Mouse (Mus musculus): ENCODE data around the gene Itih4. TPM values are rescaled to one million over a fixed set of nuclear protein-coding genes. Genes with fewer than 3 reads are reported as not detected.

The Itih4 gene
- polyA plus RNA-seq, 1 experiment from 2014 or later: not detected

- no peak overlapping the region for H3K4me2 ChIP-seq
- H3K4me1 ChIP-seq (ENCODE audit: insufficient read depth): no peaks in the 10 kb centered on the region
- H3K27ac ChIP-seq (ENCODE audit: low read depth): no peak overlapping the region
- H3K36me3 ChIP-seq (ENCODE audit: insufficient read depth): no peaks in the 10 kb centered on the region
- 86% methylated on average over 4 of the region's 4 CpGs for WGBS
- no peak overlapping the region for H3K4me3 ChIP-seq (ENCODE audit: low read depth, low read length)
- TF ChIP-seq CTCF (IDR thresholded peaks at IDR 0.05; ENCODE audit: low read depth): no peak
- H3K27me3 ChIP-seq (ENCODE audit: insufficient read depth, low read length): no peaks in the 10 kb centered on the region
- H3K9ac ChIP-seq: no peak overlapping the region
- ATAC-seq (ENCODE audit: insufficient read depth) (no peak), DNase-seq (no peak)
- no peaks in the 10 kb centered on the region for H3K9me3 ChIP-seq (ENCODE audit: low read depth, low read length)
These were observed 44.1 kb downstream of the Itih4 start for GRCm38 (mm10) chr14:30930386-30930785.

GRCm38 (mm10) chr14:30933351-30933750 lies 47.1 kb downstream of the Itih4 start:
- no peak overlapping the region for H3K27ac ChIP-seq (ENCODE audit: low read depth)
- no peaks in the 10 kb centered on the region for H3K36me3 ChIP-seq (ENCODE audit: insufficient read depth)
- DNase-seq (no peak), ATAC-seq (ENCODE audit: insufficient read depth) (no peak)
- 79% methylated on average over 9 of the region's 9 CpGs for WGBS
- no peak for TF ChIP-seq CTCF (IDR thresholded peaks at IDR 0.05; ENCODE audit: low read depth)
- H3K27me3 ChIP-seq (ENCODE audit: insufficient read depth, low read length): no peaks in the 10 kb centered on the region
- no peak overlapping the region for H3K4me2 ChIP-seq
- no peak overlapping the region for H3K9ac ChIP-seq
- H3K4me1 ChIP-seq (ENCODE audit: insufficient read depth): no peaks in the 10 kb centered on the region
- no peak overlapping the region for H3K4me3 ChIP-seq (ENCODE audit: low read depth, low read length)
- no peaks in the 10 kb centered on the region for H3K9me3 ChIP-seq (ENCODE audit: low read depth, low read length)

GRCm38 (mm10) chr14:30942254-30942653 lies 56.0 kb downstream of the Itih4 start:
- ATAC-seq (ENCODE audit: insufficient read depth): no peak
- TF ChIP-seq CTCF (IDR thresholded peaks at IDR 0.05; ENCODE audit: low read depth): no peak
- Histone ChIP-seq H3K36me3 (ENCODE audit: insufficient read depth) (no peaks in the 10 kb centered on the region), H3K4me3 (ENCODE audit: low read depth, low read length) (no peak overlapping the region), H3K4me1 (ENCODE audit: insufficient read depth) (no peaks in the 10 kb centered on the region), H3K4me2 (no peak overlapping the region), H3K27ac (ENCODE audit: low read depth) (no peak overlapping the region), H3K27me3 (ENCODE audit: insufficient read depth, low read length) (no peaks in the 10 kb centered on the region), H3K9ac (no peak overlapping the region), H3K9me3 (ENCODE audit: low read depth, low read length) (no peaks in the 10 kb centered on the region)
- DNase-seq: no peak
- WGBS: 81% methylated on average over 4 of the region's 4 CpGs

DNA sequence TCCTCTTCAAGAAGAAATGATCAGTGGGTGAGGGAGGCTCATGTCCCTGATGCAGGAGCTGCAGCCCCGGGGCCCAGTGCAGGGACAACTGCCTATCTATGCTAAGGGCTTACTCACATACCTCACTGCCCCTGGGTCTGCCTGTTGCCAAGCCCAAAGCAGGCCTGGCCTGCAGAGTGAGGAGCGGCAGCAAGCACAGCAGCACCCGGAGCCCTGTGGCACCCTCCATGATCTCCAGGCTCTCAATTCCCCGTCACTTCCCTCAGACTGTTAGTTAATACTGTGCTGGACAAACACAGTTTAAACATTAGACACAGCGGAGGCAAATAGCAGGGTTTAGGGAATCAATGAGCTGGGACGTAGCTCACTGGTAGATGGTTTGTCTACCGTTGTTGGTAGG lies 56.8 kb downstream of the Itih4 start, which contains the start of gene Itih1:
TSS of gene Itih1 (minus strand) at position 252 of the 400 bp plus-strand sequence.
- H3K9me3 ChIP-seq (ENCODE audit: low read depth, low read length): no peaks in the 10 kb centered on the region
- no peaks in the 10 kb centered on the region for H3K36me3 ChIP-seq (ENCODE audit: insufficient read depth)
- H3K4me2 ChIP-seq: no peak within 1 kb of the TSS
- DNase-seq: no peak
- H3K9ac ChIP-seq: no peak within 1 kb of the TSS
- H3K4me3 ChIP-seq (ENCODE audit: low read depth, low read length): no peak within 1 kb of the TSS
- no peaks in the 10 kb centered on the region for H3K4me1 ChIP-seq (ENCODE audit: insufficient read depth)
- ATAC-seq (ENCODE audit: insufficient read depth): no peak
- TF ChIP-seq CTCF (IDR thresholded peaks at IDR 0.05; ENCODE audit: low read depth): no peak
- no peak within 1 kb of the TSS for H3K27ac ChIP-seq (ENCODE audit: low read depth)
- no peaks in the 10 kb centered on the region for H3K27me3 ChIP-seq (ENCODE audit: insufficient read depth, low read length)
- WGBS: 70% methylated on average over 7 of the region's 7 CpGs

DNA sequence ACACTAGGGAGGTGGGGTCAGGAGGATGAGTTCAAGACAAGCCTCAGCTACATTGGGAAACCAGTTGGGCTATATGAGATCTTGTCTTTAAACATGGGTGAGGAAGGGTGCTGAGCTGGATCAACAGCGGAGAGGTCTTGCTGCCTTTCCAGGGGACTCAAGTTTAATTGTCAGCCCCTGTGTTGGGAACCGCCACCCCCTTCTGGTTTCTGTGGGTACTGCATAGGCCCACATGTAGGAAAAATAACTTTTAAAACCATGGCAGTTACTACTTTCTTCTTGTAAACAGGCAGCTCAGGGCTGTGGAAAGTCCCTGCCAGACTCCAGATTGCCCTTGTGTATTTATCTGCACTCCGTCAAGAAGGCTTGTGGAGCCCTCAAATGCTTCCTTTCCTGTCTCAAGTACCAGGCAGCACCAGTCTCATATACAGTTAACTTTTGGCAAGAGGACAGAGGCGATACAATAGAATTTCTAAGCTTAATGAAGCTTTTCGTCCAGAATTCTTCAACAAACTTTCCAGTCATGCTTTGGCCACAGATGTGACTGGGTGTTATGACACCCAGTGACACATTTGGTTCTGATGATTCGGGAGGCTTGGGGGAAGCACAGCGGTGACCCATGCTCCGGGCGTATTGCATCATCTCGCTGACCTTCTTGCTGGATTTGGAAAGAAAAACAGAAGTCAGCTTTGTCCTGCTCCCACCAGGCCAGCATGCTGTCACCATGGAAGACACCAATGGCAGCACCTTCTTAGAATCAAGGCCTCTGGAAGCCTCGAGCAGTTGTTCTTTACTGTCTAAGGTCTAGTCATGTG lies 57.8 kb downstream of the Itih4 start:
- DNase-seq (peak; percentile 85), ATAC-seq (ENCODE audit: insufficient read depth) (peak; percentile 44)
- no peak overlapping the region for H3K27ac ChIP-seq (ENCODE audit: low read depth)
- H3K27me3 ChIP-seq (ENCODE audit: insufficient read depth, low read length): no peaks in the 10 kb centered on the region
- 54% methylated on average over 11 of the region's 11 CpGs for WGBS
- H3K4me1 ChIP-seq (ENCODE audit: insufficient read depth): no peaks in the 10 kb centered on the region
- H3K9ac ChIP-seq: no peak overlapping the region
- H3K9me3 ChIP-seq (ENCODE audit: low read depth, low read length): no peaks in the 10 kb centered on the region
- no peaks in the 10 kb centered on the region for H3K36me3 ChIP-seq (ENCODE audit: insufficient read depth)
- H3K4me2 ChIP-seq: no peak overlapping the region
- peak; percentile 86 for TF ChIP-seq CTCF (IDR thresholded peaks at IDR 0.05; ENCODE audit: low read depth)
- no peak overlapping the region for H3K4me3 ChIP-seq (ENCODE audit: low read depth, low read length)

GRCm38 (mm10) chr14:30944745-30945144 lies 58.5 kb downstream of the Itih4 start:
- no peaks in the 10 kb centered on the region for H3K27me3 ChIP-seq (ENCODE audit: insufficient read depth, low read length)
- DNase-seq (no peak), ATAC-seq (ENCODE audit: insufficient read depth) (no peak)
- H3K4me2 ChIP-seq: no peak overlapping the region
- H3K27ac ChIP-seq (ENCODE audit: low read depth): no peak overlapping the region
- TF ChIP-seq CTCF (IDR thresholded peaks at IDR 0.05; ENCODE audit: low read depth): no peak
- H3K9ac ChIP-seq: no peak overlapping the region
- no peaks in the 10 kb centered on the region for H3K4me1 ChIP-seq (ENCODE audit: insufficient read depth)
- no peaks in the 10 kb centered on the region for H3K9me3 ChIP-seq (ENCODE audit: low read depth, low read length)
- no peak overlapping the region for H3K4me3 ChIP-seq (ENCODE audit: low read depth, low read length)
- 72% methylated on average over 2 of the region's 2 CpGs for WGBS
- H3K36me3 ChIP-seq (ENCODE audit: insufficient read depth): no peaks in the 10 kb centered on the region

GRCm38 (mm10) chr14:30949986-30950385 lies 63.7 kb downstream of the Itih4 start:
- Histone ChIP-seq H3K4me3 (ENCODE audit: low read depth, low read length) (no peak overlapping the region), H3K4me1 (ENCODE audit: insufficient read depth) (0 out of 2 replicates have a peak, but pooled peaks cover 3% of the 10 kb centered on the region), H3K27me3 (ENCODE audit: insufficient read depth, low read length) (no peaks in the 10 kb centered on the region), H3K9me3 (ENCODE audit: low read depth, low read length) (no peaks in the 10 kb centered on the region), H3K27ac (ENCODE audit: low read depth) (no peak overlapping the region), H3K4me2 (no peak overlapping the region), H3K36me3 (ENCODE audit: insufficient read depth) (no peaks in the 10 kb centered on the region), H3K9ac (no peak overlapping the region)
- DNase-seq (no peak), ATAC-seq (ENCODE audit: insufficient read depth) (no peak)
- no peak for TF ChIP-seq CTCF (IDR thresholded peaks at IDR 0.05; ENCODE audit: low read depth)
- WGBS: 89% methylated on average over 10 of the region's 10 CpGs

Measured in lung, embryonic 14.5 days (tissue).